Mouse (Mus musculus) bone marrow macrophage, adult 2 months (primary cell): Measurements from ENCODE around the gene Gns.

Experiments
- CTCF ChIP-seq: IDR thresholded peaks from 2 replicates; pipeline ENCODE4 v1.5.1; 2012; ENCODE audit warnings: low read depth, mild to moderate bottlenecking, low read length, moderate library complexity
- POLR2A ChIP-seq: IDR thresholded peaks from 2 replicates; pipeline ENCODE4 v1.6.1; 2012; ENCODE audit warnings: mild to moderate bottlenecking, low read depth, low read length, borderline replicate concordance

DNA sequence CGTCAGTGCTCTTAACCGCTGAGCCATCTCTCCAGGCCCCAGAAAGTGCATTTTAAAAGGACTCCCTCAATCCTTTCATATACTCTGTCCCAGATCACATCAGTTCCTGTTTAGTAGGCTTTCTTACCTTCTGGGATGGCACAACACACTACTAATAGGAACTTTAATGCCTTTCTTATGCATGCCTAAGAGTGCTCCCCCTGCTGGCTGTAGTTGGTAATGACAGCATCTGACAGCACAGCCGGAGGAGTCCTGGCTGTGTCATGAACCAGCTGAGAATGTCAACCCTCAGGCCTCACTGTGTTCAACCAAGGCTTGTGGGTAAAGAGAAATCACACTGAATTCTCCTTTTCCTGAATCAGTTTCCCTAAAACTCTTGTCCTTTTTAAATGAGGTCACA lies 30.3 kb upstream of the Gns start:
- TF ChIP-seq POLR2A, result no peak
- peak; percentile 57 for TF ChIP-seq CTCF
